15 mouse cellular contexts compared by ENCODE assay signal in genomic region chrX:167901046-167901445, GRCm38 (mm10).
"Had no signal": no experiment of that assay in that cellular context is flagged by ENCODE, and none has a peak within 500 bp of the region (broad histone marks: within the 10 kb centered on the region; RNA-seq: fewer than 3 reads in every experiment).

No protein-coding gene starts in this region.

- DNase-seq: retina, postnatal 1 day; right cerebral cortex, adult 18-20 months; right cerebral cortex, postnatal 14 days; right cerebral cortex, postnatal 25 days; right cerebral cortex, postnatal 4 days; spleen, adult 18-20 months; thymus, adult 18-20 months; thymus, adult 2 months; thymus, postnatal 14 days; thymus, postnatal 25 days; thymus, postnatal 36 days; thymus, postnatal 4 days had no signal

- H3K36me3 ChIP-seq: neural tube, embryonic 15.5 days; stomach, embryonic 15.5 days had no signal

- H3K4me2 ChIP-seq: neural tube, embryonic 15.5 days; stomach, embryonic 15.5 days had no signal

- H3K4me3 ChIP-seq: neural tube, embryonic 15.5 days; stomach, embryonic 15.5 days had no signal

- H3K27ac ChIP-seq: neural tube, embryonic 15.5 days; stomach, embryonic 15.5 days; stomach, postnatal 0 days had no signal

- H3K9ac ChIP-seq: neural tube, embryonic 15.5 days; stomach, embryonic 15.5 days had no signal

- H3K4me1 ChIP-seq: neural tube, embryonic 15.5 days; stomach, embryonic 15.5 days had no signal

- H3K9me3 ChIP-seq: neural tube, embryonic 15.5 days; stomach, embryonic 15.5 days had no signal
